Mouse (Mus musculus): ENCODE measurements at regions not wholly inside any gene's neighbourhood (a gene's known extent, or its start where the extent isn't known, plus 50 kb on each side); places are given as distances from the start of the nearest gene placed in this dataset.

DNA sequence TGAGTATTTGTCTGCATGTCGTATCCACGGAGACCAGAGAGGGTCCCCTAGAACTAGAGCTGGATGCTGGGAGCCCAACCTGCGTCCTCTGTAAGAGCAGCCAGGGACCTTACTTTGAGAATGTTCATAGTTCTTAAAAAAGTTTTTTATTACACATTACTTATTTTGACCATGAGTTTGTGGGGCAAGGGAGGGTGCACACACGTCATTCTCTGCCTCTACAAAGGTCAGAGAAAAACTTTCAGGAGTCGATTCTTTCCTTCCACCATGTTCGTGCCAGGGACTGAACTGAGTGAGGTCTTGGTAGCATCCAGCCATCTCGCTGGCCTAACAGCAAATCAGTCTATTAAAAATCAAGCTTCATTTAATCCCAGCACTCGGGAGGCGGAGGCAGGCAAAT, 111.9 kb upstream of the Ubr2 start:
- intact Hi-C loops (cut with DNase I): no loop called here
- TF ChIP-seq CTCF (IDR thresholded peaks at IDR 0.05): no peak
- Histone ChIP-seq H3K4me3 (no peak overlapping the region), H3K27ac (no peak overlapping the region)
- no peak for DNase-seq (ENCODE audit: extremely low spot score in 1 of 2, low spot score in 2 of 2)

DNA sequence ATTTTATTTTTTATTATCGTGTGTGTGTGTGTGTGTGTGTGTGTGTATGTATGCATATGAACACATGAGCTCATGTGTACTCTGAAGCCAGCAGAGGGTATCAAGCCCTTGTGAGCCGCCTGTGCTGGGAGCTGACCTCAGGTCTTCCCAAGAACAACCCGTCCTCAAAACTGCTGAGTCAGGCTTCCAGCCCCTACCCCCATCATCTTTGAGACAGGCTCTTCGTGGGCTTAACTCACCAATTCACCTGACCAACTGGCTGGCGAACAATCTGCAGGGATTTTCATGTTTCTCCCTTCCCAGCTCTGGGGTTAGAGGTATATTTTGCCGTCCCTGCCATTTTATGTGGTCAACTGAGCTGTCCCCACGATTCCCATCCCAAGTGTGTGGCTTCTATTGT, 107.7 kb upstream of the Ubr2 start:
- no peak for TF ChIP-seq CTCF (IDR thresholded peaks at IDR 0.05)
- DNase-seq (ENCODE audit: extremely low spot score in 1 of 2, low spot score in 2 of 2): no peak
- Histone ChIP-seq H3K27ac (no peak overlapping the region), H3K4me3 (no peak overlapping the region)
- intact Hi-C loops (cut with DNase I): loop anchor here (5.0 kb wide), 1 partner anchor 81 kb away; no protein-coding TSS in a partner anchor

DNA sequence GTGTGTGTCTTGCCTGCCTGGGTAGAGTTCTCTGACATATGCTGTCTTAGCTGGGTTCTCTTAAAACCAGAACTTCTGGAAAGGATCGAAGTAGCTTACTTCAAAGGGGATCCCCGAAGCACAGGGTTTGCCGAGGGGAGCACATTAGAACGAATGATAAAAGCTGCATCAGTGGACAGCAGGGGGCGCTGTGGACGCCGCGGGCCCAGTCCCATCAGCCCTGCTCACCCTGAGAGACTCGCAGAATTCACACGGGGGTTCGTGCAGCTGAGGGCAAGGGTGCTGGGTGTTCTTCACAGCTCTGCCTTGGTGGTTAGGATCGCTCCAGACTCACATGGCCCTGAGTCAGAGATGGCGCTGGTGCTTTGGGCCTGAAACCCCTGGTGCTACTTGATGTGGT, 105.4 kb upstream of the Ubr2 start:
- H3K27ac ChIP-seq: no peak overlapping the region
- intact Hi-C loops (cut with DNase I): loop anchor here (5.0 kb wide), 1 partner anchor 78 kb away; no protein-coding TSS in a partner anchor
- no peak overlapping the region for H3K4me3 ChIP-seq
- peak in 1 of 2 experiments; percentile 14 for DNase-seq (ENCODE audit: extremely low spot score in 1 of 2, low spot score in 2 of 2)
- TF ChIP-seq CTCF (IDR thresholded peaks at IDR 0.05): peak; percentile 48

DNA sequence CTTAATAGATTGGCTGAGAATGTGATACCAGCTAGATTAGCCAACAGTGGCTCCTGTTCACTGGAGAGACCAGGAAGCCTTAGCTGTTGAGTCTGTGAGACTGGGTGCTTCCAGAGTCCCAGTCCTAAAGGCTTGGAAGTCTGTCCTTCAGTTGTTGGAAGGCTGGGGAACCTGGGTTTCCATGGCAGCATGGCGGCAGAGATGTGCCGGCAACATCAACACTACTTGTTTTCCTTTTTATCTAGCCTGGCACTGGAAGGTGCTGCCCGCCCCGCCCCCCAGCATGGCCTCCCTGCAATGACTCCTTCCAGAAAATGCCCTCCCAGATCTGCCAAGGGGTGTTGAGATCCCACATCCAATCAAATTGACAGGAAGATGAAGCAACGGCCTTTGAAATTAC, 104.8 kb upstream of the Ubr2 start:
- Histone ChIP-seq H3K27ac (no peak overlapping the region), H3K4me3 (no peak overlapping the region)
- TF ChIP-seq CTCF (IDR thresholded peaks at IDR 0.05): no peak
- DNase-seq (ENCODE audit: extremely low spot score in 1 of 2, low spot score in 2 of 2): no peak
- intact Hi-C loops (cut with DNase I): loop anchor here (5.0 kb wide), 1 partner anchor 78 kb away; no protein-coding TSS in a partner anchor

DNA sequence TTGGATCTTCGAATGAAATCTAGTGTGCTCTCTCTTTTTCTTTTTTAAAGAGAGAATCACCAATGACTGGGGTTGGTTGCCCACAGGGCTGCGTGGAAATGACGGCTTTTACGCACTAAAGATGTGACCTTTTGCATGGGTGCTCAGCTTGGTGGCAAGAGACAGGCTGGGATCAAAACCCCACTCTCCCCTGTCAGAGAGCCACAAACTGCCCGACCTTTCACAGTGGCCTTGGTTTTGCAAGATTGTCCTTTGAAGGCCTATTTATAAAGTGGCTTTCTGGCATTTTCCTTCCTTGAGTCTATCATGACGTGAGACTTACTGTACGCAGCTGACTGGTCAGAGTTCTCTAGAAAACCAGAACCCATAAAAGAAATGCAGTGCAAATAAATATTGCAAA, 104.4 kb upstream of the Ubr2 start:
- Histone ChIP-seq H3K27ac (no peak overlapping the region), H3K4me3 (no peak overlapping the region)
- TF ChIP-seq CTCF (IDR thresholded peaks at IDR 0.05): no peak
- no peak for DNase-seq (ENCODE audit: extremely low spot score in 1 of 2, low spot score in 2 of 2)
- intact Hi-C loops (cut with DNase I): loop anchor here (5.0 kb wide), 1 partner anchor 77 kb away; no protein-coding TSS in a partner anchor

DNA sequence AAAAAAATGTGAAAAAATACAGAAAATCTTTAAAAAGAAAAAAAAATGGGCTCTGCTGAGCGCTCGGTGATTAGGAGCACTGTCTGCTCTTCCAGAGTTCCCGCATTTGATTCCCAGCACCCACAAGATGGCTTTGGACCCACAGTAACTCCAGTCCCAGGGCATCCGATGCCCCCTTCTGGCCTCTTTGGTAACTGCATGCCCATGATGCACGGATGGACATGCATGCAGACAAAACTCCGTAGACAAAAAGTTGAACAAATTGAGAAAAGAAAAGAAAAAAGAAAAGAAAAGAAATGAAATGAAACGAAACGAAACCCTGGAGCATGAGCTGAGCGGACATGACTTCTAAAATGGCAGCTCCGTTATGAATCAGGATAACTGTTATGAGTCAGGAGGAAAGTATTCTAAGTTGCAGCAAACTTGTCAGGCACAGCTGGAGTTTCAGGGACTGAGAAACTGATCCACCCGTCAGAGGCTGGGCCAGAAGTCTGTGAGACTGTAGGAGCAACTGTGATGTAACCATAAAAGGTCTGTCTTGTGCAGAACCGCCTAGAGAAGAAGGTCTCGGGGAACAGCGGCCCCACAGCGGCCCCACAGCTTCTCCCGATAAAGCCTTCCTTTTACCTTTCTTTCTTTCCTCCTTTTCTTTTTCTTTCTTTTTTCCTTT, 102.3 kb upstream of the Ubr2 start:
- H3K4me3 ChIP-seq: no peak overlapping the region
- intact Hi-C loops (cut with DNase I): no loop called here
- H3K27ac ChIP-seq: no peak overlapping the region
- DNase-seq (ENCODE audit: extremely low spot score in 1 of 2, low spot score in 2 of 2): no peak
- TF ChIP-seq CTCF (IDR thresholded peaks at IDR 0.05): peak; percentile 38

DNA sequence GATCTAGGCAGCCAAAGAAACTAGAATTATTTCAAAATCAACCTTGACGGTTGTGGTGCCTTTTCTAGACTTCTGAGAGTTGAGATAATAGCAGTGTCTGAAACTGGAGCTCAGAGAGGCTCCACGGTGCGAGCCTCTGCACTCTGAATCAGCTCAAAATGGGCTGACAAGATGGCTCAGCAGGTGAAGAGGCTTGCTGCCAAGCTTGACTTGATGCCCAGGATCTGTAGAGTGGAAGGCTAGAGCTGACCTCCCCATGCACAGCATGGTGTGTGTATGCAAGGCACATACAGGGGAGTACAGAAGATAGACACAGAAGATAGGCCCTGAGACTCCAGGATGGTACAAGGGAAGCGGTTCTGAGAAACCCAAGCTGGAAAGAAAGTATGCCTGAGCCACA, 100.5 kb upstream of the Ubr2 start:
- intact Hi-C loops (cut with DNase I): no loop called here
- no peak for DNase-seq (ENCODE audit: extremely low spot score in 1 of 2, low spot score in 2 of 2)
- TF ChIP-seq CTCF (IDR thresholded peaks at IDR 0.05): no peak
- Histone ChIP-seq H3K27ac (no peak overlapping the region), H3K4me3 (no peak overlapping the region)

DNA sequence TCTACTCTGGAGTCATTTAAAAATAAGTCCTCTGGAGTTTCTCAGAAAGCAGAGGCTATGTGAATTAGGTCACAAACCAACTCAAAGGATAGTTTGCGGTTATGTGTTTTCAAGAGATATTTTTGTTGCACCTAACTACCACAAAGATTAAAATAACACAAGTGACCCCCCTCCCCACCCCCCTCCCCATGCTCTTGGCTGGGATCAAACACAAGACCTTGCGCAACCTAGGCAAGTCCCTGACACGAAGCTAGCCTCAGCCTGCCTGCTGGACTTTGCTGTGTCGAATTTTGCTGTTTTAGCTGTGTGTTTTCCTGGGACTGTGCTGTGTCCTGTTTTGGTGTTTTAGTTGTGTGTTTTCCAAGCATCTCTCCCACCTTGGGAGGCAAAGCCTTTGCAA, 94.0 kb upstream of the Ubr2 start:
- intact Hi-C loops (cut with DNase I): no loop called here
- DNase-seq (ENCODE audit: extremely low spot score in 1 of 2, low spot score in 2 of 2): no peak
- TF ChIP-seq CTCF (IDR thresholded peaks at IDR 0.05): no peak

DNA sequence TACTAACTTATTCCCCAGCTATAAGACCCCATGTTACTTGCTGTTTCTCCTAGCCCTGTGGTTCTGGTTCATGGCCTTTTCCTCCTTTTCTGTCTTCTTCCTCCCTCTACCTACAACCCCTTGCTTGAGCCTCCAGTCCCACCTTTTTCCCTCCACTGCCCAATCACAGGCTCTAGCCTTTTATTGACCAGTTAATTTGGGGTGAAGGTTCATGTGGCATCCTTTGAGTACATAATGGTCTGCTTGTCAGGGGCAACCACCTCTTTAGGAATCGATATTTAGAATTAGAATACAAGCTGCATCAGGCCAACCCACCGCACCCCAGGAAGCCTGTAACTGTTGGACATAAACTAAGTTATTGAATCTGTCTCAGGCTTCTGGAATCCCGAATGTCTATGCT, 84.8 kb upstream of the Ubr2 start:
- no peak for TF ChIP-seq CTCF (IDR thresholded peaks at IDR 0.05)
- Histone ChIP-seq H3K27ac (no peak overlapping the region), H3K4me3 (no peak overlapping the region)
- intact Hi-C loops (cut with DNase I): loop anchor here (5.0 kb wide), 1 partner anchor 37 kb away; no protein-coding TSS in a partner anchor
- no peak for DNase-seq (ENCODE audit: extremely low spot score in 1 of 2, low spot score in 2 of 2)

More for the DNA sequence above, 94.0 kb upstream of the Ubr2 start:
- Histone ChIP-seq H3K4me3 (no peak overlapping the region), H3K27ac (no peak overlapping the region)

DNA sequence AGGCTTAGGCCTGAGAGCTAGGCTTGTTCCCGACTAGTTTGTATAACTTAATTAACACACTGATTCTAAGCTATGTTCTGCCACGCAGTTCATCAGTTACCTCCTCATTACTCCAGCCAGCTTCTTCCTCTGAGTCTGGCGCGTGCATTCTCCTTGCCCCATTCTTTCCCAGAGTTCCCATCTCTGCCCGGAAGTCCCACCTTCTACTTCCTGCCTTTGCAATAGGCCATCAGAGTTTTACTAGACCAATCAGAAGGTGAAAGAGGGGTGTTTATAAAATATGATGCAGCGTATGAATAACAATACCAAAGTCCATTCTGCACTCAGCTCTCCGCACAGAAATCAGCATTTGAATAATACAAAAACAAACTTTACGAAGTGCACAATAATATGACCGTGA, 81.7 kb upstream of the Ubr2 start:
- no peak overlapping the region for H3K4me3 ChIP-seq
- no peak for TF ChIP-seq CTCF (IDR thresholded peaks at IDR 0.05)

DNA sequence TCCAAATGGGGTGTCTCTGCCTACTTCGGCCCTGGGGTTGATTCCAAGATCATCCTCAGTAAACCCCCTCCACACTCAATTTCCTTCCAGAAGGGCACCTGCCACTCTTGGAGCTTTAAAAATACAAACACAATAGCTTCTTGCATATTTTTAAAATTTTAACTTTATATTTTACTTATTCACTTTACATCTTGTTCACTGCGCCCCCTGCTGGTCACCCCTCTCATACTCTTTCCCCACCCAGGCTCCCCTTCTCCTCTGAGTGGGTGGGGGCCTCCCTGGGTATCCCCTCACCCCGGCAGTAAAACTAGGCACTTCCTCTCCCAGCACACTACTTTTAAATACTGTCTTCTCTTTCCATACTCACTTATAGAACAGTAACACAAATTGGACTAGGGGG, 79.4 kb upstream of the Ubr2 start:
- H3K4me3 ChIP-seq: no peak overlapping the region
- no peak overlapping the region for H3K27ac ChIP-seq
- DNase-seq (ENCODE audit: extremely low spot score in 1 of 2, low spot score in 2 of 2): no peak
- intact Hi-C loops (cut with DNase I): loop anchor here (5.0 kb wide), 1 partner anchor 42 kb away; no protein-coding TSS in a partner anchor
- peak; percentile 47 for TF ChIP-seq CTCF (IDR thresholded peaks at IDR 0.05)

More for the DNA sequence above, 81.7 kb upstream of the Ubr2 start:
- intact Hi-C loops (cut with DNase I): no loop called here
- H3K27ac ChIP-seq: no peak overlapping the region
- DNase-seq (ENCODE audit: extremely low spot score in 1 of 2, low spot score in 2 of 2): no peak

DNA sequence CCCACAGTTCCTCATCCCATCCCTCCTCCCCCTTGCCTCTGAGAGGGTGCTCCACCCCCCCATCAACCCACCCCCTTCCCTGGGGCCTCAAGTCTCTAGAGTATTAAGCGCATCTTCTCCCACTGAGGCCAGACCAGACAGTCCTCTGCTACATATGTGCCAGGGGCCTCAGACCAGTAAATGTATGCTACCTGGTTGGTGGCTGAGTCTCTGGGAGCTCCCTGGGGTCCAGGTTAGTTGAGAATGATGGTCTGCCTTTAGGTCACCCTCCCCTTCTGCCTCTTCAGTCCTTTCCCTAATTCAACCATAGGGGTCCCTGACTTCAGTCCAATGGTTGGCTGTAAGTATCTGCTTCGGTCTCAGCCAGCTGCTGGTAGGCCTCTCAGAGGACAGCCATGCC, 58.9 kb upstream of the Ubr2 start:
- no peak for TF ChIP-seq CTCF (IDR thresholded peaks at IDR 0.05)
- H3K4me3 ChIP-seq: no peak overlapping the region
- intact Hi-C loops (cut with DNase I): no loop called here
- H3K27ac ChIP-seq: no peak overlapping the region
- no peak for DNase-seq (ENCODE audit: extremely low spot score in 1 of 2, low spot score in 2 of 2)

DNA sequence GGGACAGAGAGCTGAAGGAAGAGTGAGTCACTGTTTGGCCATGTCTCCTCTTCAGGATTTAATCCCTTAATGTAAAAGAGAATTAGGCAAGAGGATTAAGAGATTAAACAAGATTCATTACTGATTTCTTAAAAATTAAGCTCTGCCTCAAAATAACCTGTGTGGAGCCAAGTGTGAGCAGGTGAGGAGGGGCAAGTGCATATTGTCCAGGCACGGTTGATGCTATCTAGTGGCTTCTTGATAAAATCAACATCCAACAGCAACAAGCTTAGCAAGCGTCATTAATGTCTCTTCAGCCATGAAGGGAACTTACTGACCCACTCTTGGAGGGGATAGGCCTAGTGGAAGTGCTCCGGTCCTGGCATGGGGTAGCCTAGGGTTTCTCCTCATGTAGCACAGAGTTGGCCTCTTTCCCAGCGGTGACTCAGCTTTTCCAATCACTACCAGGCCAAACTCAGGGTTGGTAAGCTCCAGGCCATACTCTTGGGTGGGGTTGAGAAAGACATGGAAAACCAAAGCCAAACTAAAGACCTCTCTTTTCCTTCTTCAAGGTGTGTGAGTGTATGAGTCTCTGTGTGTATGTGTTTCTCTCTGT, 55.0 kb upstream of the Ubr2 start:
- Histone ChIP-seq H3K27ac (no peak overlapping the region), H3K4me3 (no peak overlapping the region)
- no peak for DNase-seq (ENCODE audit: extremely low spot score in 1 of 2, low spot score in 2 of 2)
- TF ChIP-seq CTCF (IDR thresholded peaks at IDR 0.05): no peak
- intact Hi-C loops (cut with DNase I): no loop called here

Measured in left cerebral cortex, adult 2 months (tissue).